Mouse (Mus musculus): ENCODE results near the gene Dbil5. TPM values are rescaled to one million over a fixed set of nuclear protein-coding genes. Genes with fewer than 3 reads are reported as not detected.

Gene Dbil5
- 107 TPM for polyA plus RNA-seq (2014; fragmentation: Illumina TruSeq; extraction: RNeasy Lipid Tissue Mini Kit (QIAGEN cat#74804); ENCODE audit: low read depth, low replicate concordance)

GRCm38 (mm10) chr11:76217390-76217800 lies at the start of gene Dbil5, which contains the start of gene Gemin4:
Gene Dbil5, plus strand, starts transcription at chr11:76217608.
Gene Gemin4, minus strand, starts transcription at chr11:76217664.

GRCm38 (mm10) chr11:76179495-76180145 lies 37.8 kb upstream of the Dbil5 start, which contains the start of the genes Vps53 and Fam57a:
Gene Vps53, minus strand, starts transcription at chr11:76179647.
Gene Fam57a, plus strand, starts transcription at chr11:76179671.

GRCm38 (mm10) chr11:76242901-76243810 lies 25.7 kb downstream of the Dbil5 start, which contains the start of the genes Mrm3 and Glod4:
Gene Mrm3, plus strand, starts transcription at chr11:76243715.
Gene Glod4, minus strand, starts transcription at chr11:76243725.

Other genes with a start within 250 kb of the Dbil5 start
- gene 1700016K19Rik, start 217.7 kb upstream of the Dbil5 start, polyA plus RNA-seq (2014; fragmentation: Illumina TruSeq; extraction: RNeasy Lipid Tissue Mini Kit (QIAGEN cat#74804); ENCODE audit: low read depth, low replicate concordance), result 7.0 TPM
- gene Rflnb, start 189.8 kb upstream of the Dbil5 start, polyA plus RNA-seq (2014; fragmentation: Illumina TruSeq; extraction: RNeasy Lipid Tissue Mini Kit (QIAGEN cat#74804); ENCODE audit: low read depth, low replicate concordance), result 33.0 TPM
- gene Vps53, start 38.0 kb upstream of the Dbil5 start, polyA plus RNA-seq (2014; fragmentation: Illumina TruSeq; extraction: RNeasy Lipid Tissue Mini Kit (QIAGEN cat#74804); ENCODE audit: low read depth, low replicate concordance), result 32.0 TPM
- gene Fam57a, start 37.9 kb upstream of the Dbil5 start, polyA plus RNA-seq (2014; fragmentation: Illumina TruSeq; extraction: RNeasy Lipid Tissue Mini Kit (QIAGEN cat#74804); ENCODE audit: low read depth, low replicate concordance), result 5.1 TPM
- gene Gemin4, start 56 bp downstream of the Dbil5 start, polyA plus RNA-seq (2014; fragmentation: Illumina TruSeq; extraction: RNeasy Lipid Tissue Mini Kit (QIAGEN cat#74804); ENCODE audit: low read depth, low replicate concordance), result 6.8 TPM
- 7.4 TPM for gene Mrm3, start 26.1 kb downstream of the Dbil5 start, polyA plus RNA-seq (2014; fragmentation: Illumina TruSeq; extraction: RNeasy Lipid Tissue Mini Kit (QIAGEN cat#74804); ENCODE audit: low read depth, low replicate concordance)
- 68.5 TPM for gene Glod4, start 26.1 kb downstream of the Dbil5 start, polyA plus RNA-seq (2014; fragmentation: Illumina TruSeq; extraction: RNeasy Lipid Tissue Mini Kit (QIAGEN cat#74804); ENCODE audit: low read depth, low replicate concordance)
- gene Nxn, start 181.5 kb downstream of the Dbil5 start, polyA plus RNA-seq (2014; fragmentation: Illumina TruSeq; extraction: RNeasy Lipid Tissue Mini Kit (QIAGEN cat#74804); ENCODE audit: low read depth, low replicate concordance), result 26.4 TPM
- 30.0 TPM for gene Timm22, start 189.3 kb downstream of the Dbil5 start, polyA plus RNA-seq (2014; fragmentation: Illumina TruSeq; extraction: RNeasy Lipid Tissue Mini Kit (QIAGEN cat#74804); ENCODE audit: low read depth, low replicate concordance)

All from adipose tissue, adult 10 weeks (tissue).